Mouse (Mus musculus): ENCODE results near the gene Cyp8b1.

Gene Cyp8b1

DNA sequence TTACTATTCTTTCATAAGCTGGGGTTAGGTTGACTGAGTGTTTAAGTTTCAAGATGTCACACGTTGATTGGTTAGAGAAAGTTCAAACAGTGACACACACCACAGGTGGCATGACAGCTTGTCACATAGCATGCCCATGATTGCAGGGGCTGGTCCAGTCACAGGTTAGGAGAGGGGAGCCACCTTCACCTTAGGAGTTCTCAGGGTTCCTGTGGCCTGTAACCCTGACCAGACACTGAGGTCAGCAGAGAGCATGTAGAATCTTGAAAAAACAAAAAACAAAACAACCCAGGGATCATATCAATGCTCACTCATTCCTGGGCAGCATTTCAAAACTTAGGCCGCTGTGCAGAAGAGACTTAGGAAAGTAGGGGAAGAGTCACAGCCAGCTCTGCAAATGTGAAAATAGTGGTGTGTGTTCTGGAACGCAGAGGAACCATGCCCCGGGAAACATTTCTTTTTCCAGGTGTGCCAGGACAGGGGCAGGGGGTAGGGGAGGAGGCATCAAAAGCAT is 26.1 kb downstream of the Cyp8b1 start:
- DNase-seq, result no peak

DNA sequence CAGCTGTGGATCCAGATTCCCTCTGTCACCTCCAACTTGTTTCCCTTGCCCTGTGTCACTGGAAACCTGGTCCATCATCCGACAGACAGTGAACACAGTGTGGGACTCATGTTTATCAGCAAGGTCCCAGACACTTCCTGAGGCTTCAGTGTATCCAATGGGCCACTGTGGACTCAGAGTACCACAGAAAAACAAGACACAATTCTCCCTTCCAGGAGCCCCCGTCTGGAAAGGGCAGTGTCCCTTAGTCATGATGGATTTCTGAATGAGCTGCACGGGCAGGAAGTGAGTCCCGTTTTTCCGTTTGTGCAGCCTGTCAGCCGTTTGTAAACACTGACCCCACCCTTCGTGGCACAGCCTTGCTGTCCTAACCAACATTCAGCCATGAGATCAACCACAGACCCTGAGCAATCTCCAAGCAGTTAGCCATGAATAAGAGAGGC is 34.1 kb downstream of the Cyp8b1 start:
- no peak for DNase-seq

DNA sequence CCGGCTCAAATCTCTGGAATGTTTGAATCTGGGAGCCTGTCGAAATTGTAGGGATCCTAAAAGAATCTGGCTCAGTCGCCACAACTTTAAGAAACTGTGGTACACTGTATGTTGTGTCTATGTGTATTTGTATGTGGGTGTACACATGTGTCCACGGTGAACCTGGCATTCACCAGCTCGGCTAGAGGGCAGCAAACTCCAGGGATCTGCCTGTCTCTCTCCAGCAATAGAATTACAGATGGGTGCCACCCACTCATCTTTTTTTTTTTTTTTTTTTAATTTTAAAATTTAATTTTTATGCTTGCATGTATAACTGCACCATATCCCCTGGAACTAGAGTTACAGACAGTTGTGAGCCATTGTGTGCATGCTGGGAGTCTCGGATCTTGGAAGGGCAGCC is 34.8 kb downstream of the Cyp8b1 start:
- DNase-seq, result peak; percentile 21

DNA sequence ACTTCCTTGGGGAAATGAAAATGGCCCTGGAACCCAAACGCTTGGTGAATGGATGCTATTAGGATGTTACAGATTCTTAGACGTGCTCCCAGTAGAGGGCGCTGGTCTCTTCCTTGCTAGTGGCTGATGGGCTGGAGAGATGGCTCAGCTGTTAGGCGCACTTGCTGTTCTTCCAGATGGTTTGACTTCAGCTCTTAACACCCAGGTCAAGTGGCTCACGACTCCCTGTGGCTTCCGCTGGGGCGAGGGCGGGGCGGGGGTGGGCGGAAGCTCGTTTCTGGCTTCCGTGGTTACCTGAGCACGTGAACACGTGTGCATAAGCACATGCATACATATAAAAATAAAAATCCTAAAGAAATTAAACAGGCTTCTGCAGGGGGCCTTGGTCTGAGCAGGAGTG is 35.3 kb downstream of the Cyp8b1 start:
- DNase-seq, result peak; percentile 80

DNA sequence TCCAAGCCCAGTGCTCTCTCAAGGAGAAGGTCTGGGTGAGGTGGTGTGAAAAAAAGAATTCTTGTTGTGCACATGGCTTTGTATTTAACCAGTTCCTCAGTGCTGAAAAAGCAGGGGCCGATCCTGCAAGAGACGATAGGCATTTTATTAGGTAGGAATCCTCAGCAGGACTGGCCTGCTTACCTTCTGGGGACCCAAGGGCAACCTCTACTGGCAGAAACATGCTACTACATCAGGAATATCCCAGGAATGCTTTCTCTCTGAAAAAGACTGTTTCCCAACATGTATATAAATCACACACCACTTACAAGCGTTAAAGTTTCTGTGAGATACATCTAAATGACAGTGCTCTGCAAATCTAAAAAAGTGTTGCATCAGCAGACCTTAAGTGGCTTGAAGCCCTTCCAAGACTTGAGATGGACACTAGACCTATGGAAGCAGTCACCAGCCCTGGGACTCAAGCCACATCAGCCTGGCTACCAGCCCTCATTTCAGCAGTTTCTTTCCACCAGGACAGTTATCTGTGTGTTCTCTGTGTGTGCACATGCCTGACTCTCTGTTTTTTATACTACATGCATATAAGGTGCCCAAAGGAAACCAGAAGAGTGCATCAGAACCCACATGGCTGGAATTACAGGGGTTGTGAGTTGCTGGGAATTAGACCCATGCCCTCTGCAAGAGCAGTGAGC is 38.9 kb downstream of the Cyp8b1 start:
- peak; percentile 19 for DNase-seq

DNA sequence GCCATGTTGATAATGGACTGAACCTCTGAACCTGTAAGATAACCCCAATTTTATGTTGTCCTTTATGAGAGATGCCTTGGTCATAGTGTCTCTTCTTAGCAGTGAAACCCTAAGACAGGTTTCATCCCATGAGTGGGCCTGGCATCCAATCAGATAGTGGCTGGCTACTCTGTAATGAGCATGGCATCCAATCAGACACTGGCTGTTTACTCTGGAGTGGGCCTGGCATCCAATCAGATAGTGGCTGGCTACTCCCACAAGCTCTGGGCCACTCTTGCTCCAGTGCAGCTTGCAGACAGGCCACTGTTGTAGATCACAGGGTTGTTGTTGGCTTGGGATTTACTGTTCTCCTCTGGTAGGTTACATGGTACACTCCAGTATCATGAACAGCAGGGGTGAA is 42.5 kb downstream of the Cyp8b1 start:
- DNase-seq, result no peak

DNA sequence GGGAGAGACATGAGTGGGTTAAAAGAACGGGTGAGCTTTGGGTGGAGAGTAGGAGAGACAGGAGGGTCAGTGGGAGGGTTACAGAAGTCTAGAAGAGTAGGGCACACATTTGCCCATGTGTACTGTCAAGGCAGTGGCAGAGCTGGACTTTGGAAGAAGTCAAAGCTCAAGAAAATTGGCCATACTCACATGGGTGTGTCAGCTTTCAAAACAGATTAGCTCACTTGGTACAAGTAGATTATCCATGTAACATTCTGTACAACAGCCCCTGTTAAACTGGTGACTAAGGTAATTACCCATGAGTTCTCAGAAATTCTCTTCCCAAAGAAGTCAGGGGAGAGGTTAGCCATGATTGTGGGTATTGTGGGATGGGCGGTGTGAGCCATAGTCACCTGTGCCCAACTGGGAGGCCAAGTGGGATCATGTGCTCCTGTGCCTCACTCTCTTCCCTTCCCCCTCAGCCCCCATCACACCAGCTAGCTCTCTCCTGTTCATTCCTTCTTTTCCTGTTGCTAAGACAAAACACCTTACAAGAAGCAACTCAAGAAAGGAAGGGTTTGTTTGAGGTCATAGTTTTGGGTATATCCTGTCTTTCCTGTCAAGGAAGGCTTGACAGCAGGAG is 43.9 kb downstream of the Cyp8b1 start:
- no peak for DNase-seq

DNA sequence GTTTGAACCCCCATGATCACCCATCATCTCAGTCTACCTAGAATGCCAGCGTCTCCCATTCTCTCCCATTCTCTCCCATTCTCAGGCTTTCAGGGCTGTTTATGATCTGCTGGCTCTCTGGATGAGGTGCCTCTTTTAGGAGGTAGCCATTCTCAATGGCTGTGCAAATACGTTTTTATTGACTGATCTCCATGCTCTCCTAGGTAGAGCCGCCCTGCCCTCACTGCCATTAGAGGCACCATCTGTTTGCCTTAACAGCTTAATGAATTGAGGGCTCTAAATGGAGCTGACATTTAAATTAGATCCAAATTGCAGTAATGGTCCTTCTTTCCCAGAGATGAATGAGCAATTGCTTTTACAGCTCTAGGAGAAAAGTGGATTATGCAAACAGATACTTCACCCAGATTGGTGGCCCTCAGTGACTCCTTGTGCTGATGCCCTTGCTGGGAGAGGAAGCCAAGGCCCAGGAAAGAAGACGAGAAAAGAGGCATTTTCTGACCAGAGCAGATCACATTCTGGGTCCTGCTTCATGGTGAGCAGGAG is 46.1 kb downstream of the Cyp8b1 start:
- DNase-seq, result no peak

DNA sequence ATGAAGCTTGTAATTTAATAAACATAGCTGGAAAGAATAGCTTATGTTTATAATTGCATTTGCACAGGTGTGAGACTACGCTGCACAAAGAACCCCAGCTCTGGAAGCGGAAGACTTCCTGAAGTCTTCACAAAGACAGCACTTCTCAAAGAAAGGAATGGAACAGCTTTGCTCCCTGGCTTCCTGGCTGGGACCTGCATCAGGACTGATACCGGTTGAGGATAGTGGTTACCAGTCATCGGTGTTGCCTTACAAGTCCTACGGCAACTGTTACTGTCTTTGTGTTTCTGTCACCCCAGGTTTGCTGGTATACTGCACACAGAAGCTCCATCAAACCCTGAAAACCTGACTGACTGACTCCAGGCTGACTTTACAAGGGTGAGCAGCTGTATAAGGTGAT is 46.7 kb downstream of the Cyp8b1 start:
- DNase-seq, result no peak

DNA sequence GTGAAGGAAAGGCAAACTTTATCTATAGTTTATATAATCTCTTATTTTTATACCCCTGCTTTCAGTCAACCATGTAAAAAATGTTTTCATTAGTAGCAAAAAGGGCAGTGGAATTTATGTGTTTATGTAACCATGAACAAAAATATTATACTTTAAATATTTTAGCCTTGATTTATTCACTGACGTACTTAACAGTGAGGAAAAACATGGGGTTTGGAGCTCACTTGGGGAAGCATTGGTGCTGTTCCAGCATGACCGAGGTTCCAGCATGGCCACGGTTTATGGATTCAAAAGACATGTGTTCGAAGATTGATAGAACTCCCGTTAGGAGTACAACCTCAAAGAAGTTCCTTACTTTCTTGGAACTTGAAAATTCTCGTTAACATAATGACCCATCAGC is 47.9 kb downstream of the Cyp8b1 start:
- no peak for DNase-seq

DNA sequence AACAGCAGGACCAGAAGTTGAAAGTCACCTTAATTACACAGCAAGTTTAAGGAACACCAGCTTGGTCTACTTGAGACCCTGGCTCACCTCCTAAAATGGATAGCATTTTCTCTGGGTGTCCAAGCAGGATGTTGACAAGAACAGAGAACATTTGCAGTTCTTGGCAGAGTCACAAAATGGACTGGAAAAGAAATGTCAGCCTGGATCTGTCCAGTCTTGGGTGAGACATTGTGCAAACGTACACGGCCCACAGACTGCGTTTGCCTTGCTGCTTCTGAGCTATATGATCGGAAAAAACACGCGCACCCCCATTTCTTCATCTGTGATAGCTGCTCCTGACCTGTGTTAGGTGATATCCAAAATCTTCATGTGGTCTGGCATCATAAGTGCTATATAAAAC is 48.5 kb downstream of the Cyp8b1 start:
- no peak for DNase-seq

DNA sequence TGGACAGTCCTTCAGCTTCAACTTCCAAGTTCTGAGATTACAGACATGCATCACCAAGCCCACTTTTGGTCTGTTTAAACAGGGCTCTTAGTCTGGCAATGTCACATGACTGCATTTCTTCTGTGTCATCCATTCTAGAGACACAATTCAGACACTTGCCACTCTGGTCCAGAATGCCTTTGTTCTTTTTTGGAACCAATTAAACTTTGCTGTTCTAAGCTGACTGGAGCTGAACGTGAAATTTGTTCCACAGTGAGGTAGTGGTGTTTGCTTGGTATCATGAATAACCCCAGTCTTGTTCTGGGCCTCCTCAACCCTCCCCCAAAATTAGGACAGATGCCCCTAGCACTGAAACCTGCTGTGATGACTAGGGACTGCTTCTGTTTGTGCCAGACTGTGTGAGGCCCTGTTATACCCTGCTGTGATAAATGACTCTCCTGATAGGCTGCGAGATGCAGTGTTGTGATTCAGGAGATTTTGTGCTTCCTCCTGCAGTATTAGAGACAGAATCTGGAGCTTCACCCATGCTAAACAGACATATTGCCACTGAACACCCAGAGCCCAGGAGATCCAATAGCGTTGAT is 50.6 kb downstream of the Cyp8b1 start:
- no peak for DNase-seq

DNA sequence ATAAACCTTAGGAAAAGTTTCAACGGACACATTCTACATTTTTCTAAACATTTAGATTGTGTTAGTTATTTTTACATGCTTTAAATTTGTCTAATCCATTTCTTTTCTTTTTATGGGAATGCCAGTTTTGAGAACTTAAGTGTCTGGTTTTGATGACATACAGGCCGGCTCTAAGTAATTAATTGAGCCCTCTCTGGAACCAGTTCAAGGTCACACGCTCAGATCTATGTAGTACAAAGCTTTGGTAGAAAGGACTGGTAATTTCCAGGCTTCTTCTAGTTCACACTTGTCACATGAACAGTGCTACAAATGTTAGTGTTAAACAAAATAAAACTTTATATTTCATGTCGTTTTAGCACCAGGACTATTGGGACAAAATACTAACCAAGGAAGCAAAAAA is 51.3 kb downstream of the Cyp8b1 start:
- no peak for DNase-seq

All from thymus, postnatal 14 days (tissue).